9 mouse cellular contexts compared by ENCODE assay signal in genomic region chr6:65779689-65780233, GRCm38 (mm10). TPM values are rescaled to one million over a fixed set of nuclear protein-coding genes. Genes with fewer than 3 reads are reported as not detected.
DNase-seq lines count a peak whose midpoint lies in the region; ATAC-seq and TF ChIP-seq lines count a peak whose summit lies in the region.
"Had no signal": no experiment of that assay in that cellular context is flagged by ENCODE, and none has a peak within 500 bp of the region (broad histone marks: within the 10 kb centered on the region; RNA-seq: fewer than 3 reads in every experiment).

No protein-coding gene starts in this region.

- H3K36me3 ChIP-seq in heart, embryonic 14.5 days (ENCODE audit: control insufficient read depth, insufficient read depth, low read length), result no peaks in the 10 kb centered on the region
- no peaks in the 10 kb centered on the region; the same call in 1 of the 2 replicates for H3K36me3 ChIP-seq in ES-Bruce4 (ENCODE audit: control insufficient read depth, insufficient read depth, low read length, poor library complexity, severe bottlenecking)
- H3K36me3 ChIP-seq in forebrain, postnatal 0 days (ENCODE audit: insufficient read depth), result no peaks in the 10 kb centered on the region
- H3K36me3 ChIP-seq in liver, postnatal 0 days (replicated peaks; ENCODE audit: insufficient read depth, low read length), result no peaks in the 10 kb centered on the region

- peaks cover 0 to 15% of the 10 kb centered on the region in 2 experiments; a peak in 2 of 4 replicates for H3K4me1 ChIP-seq in heart, embryonic 14.5 days (ENCODE audit: control insufficient read depth in 2 of 2, insufficient read depth in 2 of 2, low read length in 2 of 2)
- peaks cover 2% of the 10 kb centered on the region for H3K4me1 ChIP-seq in ES-Bruce4 (ENCODE audit: control insufficient read depth, insufficient read depth, low read length)
- 0 out of 2 replicates have a peak, but pooled peaks cover 5% of the 10 kb centered on the region for H3K4me1 ChIP-seq in forebrain, postnatal 0 days (ENCODE audit: insufficient read depth)
- peaks cover 8% of the 10 kb centered on the region for H3K4me1 ChIP-seq in liver, postnatal 0 days (ENCODE audit: insufficient read depth)

- TF ChIP-seq POLR2A in ES-Bruce4 (IDR thresholded peaks at IDR 0.05; ENCODE audit: insufficient read depth, low read length), result no peak

- peak overlapping the region; percentile 85 for H3K4me2 ChIP-seq in heart, embryonic 14.5 days (ENCODE audit: low read length)
- peak overlapping the region; percentile 85; the same call in 1 of the 2 replicates for H3K4me2 ChIP-seq in forebrain, postnatal 0 days (ENCODE audit: low read depth)
- H3K4me2 ChIP-seq in liver, postnatal 0 days (ENCODE audit: low read depth, low read length), result peak overlapping the region; percentile 84

- no peaks in the 10 kb centered on the region for H3K9me3 ChIP-seq in heart, embryonic 14.5 days (ENCODE audit: control insufficient read depth, low read length)
- H3K9me3 ChIP-seq in ES-Bruce4 (replicated peaks; ENCODE audit: control insufficient read depth, insufficient read depth, low read length, poor library complexity, severe bottlenecking), result no peaks in the 10 kb centered on the region
- no peaks in the 10 kb centered on the region for H3K9me3 ChIP-seq in forebrain, postnatal 0 days (ENCODE audit: low read length)
- no peaks in the 10 kb centered on the region for H3K9me3 ChIP-seq in liver, postnatal 0 days (ENCODE audit: low read length)

- TF ChIP-seq CTCF in ES-Bruce4 (IDR thresholded peaks at IDR 0.05; ENCODE audit: low read depth, low read length), result no peak
- TF ChIP-seq CTCF in forebrain, postnatal 0 days (IDR thresholded peaks at IDR 0.05; ENCODE audit: low read depth), result no peak
- no peak for TF ChIP-seq CTCF in liver, postnatal 0 days (IDR thresholded peaks at IDR 0.05; ENCODE audit: low read depth)

- WGBS in heart, embryonic 14.5 days, result 86% methylated on average over 4 of the region's 4 CpGs
- 78% methylated on average over 4 of the region's 4 CpGs for WGBS in forebrain, postnatal 0 days
- 78% methylated on average over 4 of the region's 4 CpGs for WGBS in liver, postnatal 0 days (ENCODE audit: insufficient replicate concordance)

- H3K9ac ChIP-seq in heart, embryonic 14.5 days (ENCODE audit: low read length), result peak overlapping the region; percentile 87
- H3K9ac ChIP-seq in ES-Bruce4 (ENCODE audit: low read depth, poor library complexity, severe bottlenecking), result peak overlapping the region; percentile 91
- no peak overlapping the region for H3K9ac ChIP-seq in forebrain, postnatal 0 days
- peak overlapping the region; percentile 69; the same call in 1 of the 2 replicates for H3K9ac ChIP-seq in liver, postnatal 0 days (replicated peaks)

- H3K4me3 ChIP-seq in heart, embryonic 14.5 days (ENCODE audit: control insufficient read depth in 1 of 2, insufficient read depth in 1 of 2, low read depth in 1 of 2, low read length in 2 of 2), result peak overlapping the region; percentile 73 to 75; a peak in 3 of 4 replicates
- H3K4me3 ChIP-seq in ES-Bruce4 (ENCODE audit: low read depth, low read length), result peak overlapping the region; percentile 94
- H3K4me3 ChIP-seq in forebrain, postnatal 0 days (ENCODE audit: low read depth, low read length), result no peak overlapping the region
- peak overlapping the region; percentile 59 for H3K4me3 ChIP-seq in liver, postnatal 0 days (ENCODE audit: low read depth, low read length)

- peak overlapping the region in 1 of 2 experiments; percentile 66; a peak in 1 of 4 replicates for H3K27ac ChIP-seq in heart, embryonic 14.5 days (replicated peaks in 1 of 2; ENCODE audit: control insufficient read depth in 1 of 2, insufficient read depth in 1 of 2, low read depth in 2 of 2, low read length in 2 of 2)
- no peak overlapping the region for H3K27ac ChIP-seq in ES-Bruce4 (ENCODE audit: insufficient read depth, low read length)
- no peak overlapping the region for H3K27ac ChIP-seq in forebrain, postnatal 0 days (ENCODE audit: low read depth, low read length)
- no peak overlapping the region for H3K27ac ChIP-seq in liver, postnatal 0 days (ENCODE audit: low read depth)

- no peak for ATAC-seq in heart, embryonic 14.5 days (ENCODE audit: insufficient number of reproducible peaks, insufficient read depth, low FRiP score, low read depth)
- no peak for ATAC-seq in forebrain, postnatal 0 days
- ATAC-seq in liver, postnatal 0 days, result no peak
- no peak for ATAC-seq in activated CD4-positive, CD25-positive, alpha-beta regulatory T cell, adult 4 months

- H3K27me3 ChIP-seq in heart, embryonic 14.5 days (ENCODE audit: control insufficient read depth, insufficient read depth, low read length), result no peaks in the 10 kb centered on the region
- H3K27me3 ChIP-seq in ES-Bruce4 (ENCODE audit: control insufficient read depth, insufficient read depth, low read length, poor library complexity, severe bottlenecking), result no peaks in the 10 kb centered on the region
- no peaks in the 10 kb centered on the region for H3K27me3 ChIP-seq in forebrain, postnatal 0 days (ENCODE audit: insufficient read depth, low read length)
- no peaks in the 10 kb centered on the region for H3K27me3 ChIP-seq in liver, postnatal 0 days (ENCODE audit: insufficient read depth, low read length)
- H3K27me3 ChIP-seq: CH12.LX had no signal

- intact Hi-C loops in heart, postnatal 10 days (cut with DNase I), result loop anchor here (5.0 kb wide), 2 partner anchors 73 to 107 kb away; partner anchors contain the start of gene Ndnf

- TF ChIP-seq EP300 in ES-Bruce4 (IDR thresholded peaks at IDR 0.05; ENCODE audit: insufficient read depth, low read depth, low read length), result no peak
- TF ChIP-seq EP300 in liver, postnatal 0 days (IDR thresholded peaks at IDR 0.05; ENCODE audit: low read depth), result no peak

- DNase-seq in heart, postnatal 10 days, result no peak
- DNase-seq in forebrain, postnatal 0 days, result no peak
- no peak for DNase-seq in liver, postnatal 0 days
- no peak for DNase-seq in right cerebral cortex, postnatal 10 days (ENCODE audit: low spot score in 2 of 2)
- DNase-seq in adrenal gland, adult 2 months, result no peak

RNA-seq across cellular contexts. Expression of gene Prdm5, which starts 1.0 kb away (rescaled TPM):
- 14.1 and 15.5 TPM in 2 replicates for polyA plus RNA-seq in heart, embryonic 14.5 days (2014; fragmentation: Nextera tagmentation; extraction: Ambion mirVana)
- 10 to 100 TPM; 10.2 to 11.1 TPM for total RNA-seq in heart, postnatal 10 days (2021)
- 33.2 and 33.5 TPM in 2 replicates for polyA plus RNA-seq in ES-Bruce4 (2011; ENCODE audit: insufficient read depth, insufficient read length, low read depth, missing spikeins)
- 6.5 and 8.7 TPM in 2 replicates for total RNA-seq in forebrain, postnatal 0 days (2014; rRNA removed)
- polyA plus RNA-seq in forebrain, postnatal 0 days (2015; fragmentation: Nextera tagmentation; extraction: Ambion mirVana), result 2.6 and 3.6 TPM in 2 replicates
- polyA plus RNA-seq in liver, postnatal 0 days (2015; fragmentation: Nextera tagmentation; extraction: Ambion mirVana), result 0.92 and 1.2 TPM in 2 replicates
- 1 to 10 TPM; 1.4 to 2.1 TPM for polyA plus RNA-seq in activated CD4-positive, CD25-positive, alpha-beta regulatory T cell, adult 4 months (2017; shearing (Covaris generic))
- 10 to 100 TPM; 13.8 to 16.1 TPM for total RNA-seq in adrenal gland, adult 2 months (2021)
- 2.0 and 2.4 TPM in 2 replicates for polyA plus RNA-seq in adrenal gland, adult 2 months (2012; rRNA removed)
- total RNA-seq: CH12.LX had no signal
